Mouse (Mus musculus): ENCODE results near the gene Ftl1.

DNA sequence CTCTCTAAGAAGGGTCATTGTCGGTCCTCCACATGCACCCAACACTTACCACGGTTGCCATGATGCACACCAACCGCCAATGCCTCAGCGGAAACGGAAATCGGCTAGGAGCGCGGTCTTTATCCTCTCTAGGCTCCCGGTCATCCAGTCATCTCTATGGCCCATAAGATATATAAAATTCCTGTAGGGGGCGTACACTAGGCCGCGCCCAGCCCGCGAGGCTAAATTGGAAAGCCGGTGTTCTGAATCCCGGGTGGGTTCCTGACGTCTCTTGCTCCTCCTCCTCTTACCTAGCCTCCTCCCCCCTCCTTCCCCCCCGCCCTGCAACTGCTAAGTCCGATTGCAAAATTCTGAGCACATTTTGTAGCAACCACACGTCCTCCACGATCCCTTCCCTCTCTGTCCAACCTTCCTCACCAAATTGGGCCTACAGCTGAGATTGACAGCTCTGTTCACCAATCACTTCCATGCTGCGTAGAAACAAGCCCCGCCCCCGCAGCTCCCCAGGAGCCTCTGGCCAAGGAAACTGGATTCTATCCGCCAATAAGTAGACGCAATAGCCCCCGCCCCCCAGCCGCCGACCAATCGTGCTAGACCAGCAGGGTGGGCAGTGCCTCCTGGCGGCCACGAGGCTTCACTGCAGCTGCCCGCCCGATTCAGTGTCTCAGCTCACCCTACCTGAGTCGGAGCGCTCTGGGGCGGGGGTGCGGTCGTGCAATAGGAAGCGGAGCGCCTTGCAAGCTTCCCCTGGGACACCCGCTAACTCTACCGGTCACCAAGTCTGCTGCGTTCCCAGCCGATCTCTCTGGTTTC is 25.3 kb downstream of the Ftl1 start, which contains the start of gene Gys1:
- peak; percentile 99 for TF ChIP-seq CTCF (IDR thresholded peaks at IDR 0.05; ENCODE audit: low read depth)
- peak; percentile 67 for TF ChIP-seq EP300 (IDR thresholded peaks at IDR 0.05; ENCODE audit: low read depth)
